In the genomic region with DNA sequence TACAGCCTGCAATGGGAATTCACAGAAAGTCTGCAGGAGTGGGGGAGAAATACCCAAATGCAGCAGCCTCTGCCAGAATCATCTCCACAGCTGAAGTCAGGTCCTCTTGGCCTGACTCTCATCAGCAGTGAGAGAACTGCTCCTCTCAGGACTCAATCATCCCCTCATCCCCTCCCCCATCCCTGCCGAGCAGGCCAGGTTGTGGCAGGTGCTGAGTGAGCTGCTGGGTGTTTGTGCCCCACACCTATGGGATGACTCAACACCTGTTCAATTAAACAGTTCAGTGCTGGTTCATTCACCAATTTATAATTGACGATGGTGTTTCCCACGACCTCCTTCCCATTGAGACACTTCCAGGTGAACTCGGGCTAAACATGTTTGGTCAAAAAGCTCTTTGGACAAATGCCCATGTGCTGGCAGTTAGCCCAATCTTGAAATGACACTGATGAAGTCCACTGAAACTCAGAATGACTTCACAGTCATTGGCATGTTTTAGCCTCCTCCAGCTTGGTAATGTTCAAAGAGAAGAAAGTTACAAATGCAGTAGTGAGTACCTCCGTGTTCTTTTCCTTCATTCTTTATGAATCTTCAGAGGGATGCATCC, we compare ENCODE assay signal across 17 mouse cellular contexts.
DNase-seq lines count a peak whose midpoint lies in the region; ATAC-seq and TF ChIP-seq lines count a peak whose summit lies in the region.
"Had no signal": no experiment of that assay in that cellular context is flagged by ENCODE, and none has a peak within 500 bp of the region (broad histone marks: within the 10 kb centered on the region; RNA-seq: fewer than 3 reads in every experiment).

No protein-coding gene starts in this region.

- no peak overlapping the region for H3K9ac ChIP-seq in embryonic facial prominence, embryonic 14.5 days (ENCODE audit: low read depth, low read length)
- no peak overlapping the region for H3K9ac ChIP-seq in ES-Bruce4 (ENCODE audit: low read depth, poor library complexity, severe bottlenecking)
- no peak overlapping the region for H3K9ac ChIP-seq in stomach, embryonic 15.5 days
- H3K9ac ChIP-seq: forebrain, embryonic 12.5 days; limb, embryonic 13.5 days; lung, embryonic 15.5 days; neural tube, embryonic 13.5 days had no signal

- intact Hi-C loops in left cerebral cortex, postnatal 4 days (cut with DNase I), result no loop called here
- intact Hi-C loops in left cerebral cortex, postnatal 10 days (cut with DNase I), result no loop called here

- no peaks in the 10 kb centered on the region for H3K4me1 ChIP-seq in embryonic facial prominence, embryonic 14.5 days (ENCODE audit: control insufficient read depth, insufficient read depth, low read length)
- H3K4me1 ChIP-seq in embryonic facial prominence, embryonic 10.5 days, result no peaks in the 10 kb centered on the region
- H3K4me1 ChIP-seq in ES-Bruce4 (ENCODE audit: control insufficient read depth, insufficient read depth, low read length), result peaks cover 4% of the 10 kb centered on the region
- H3K4me1 ChIP-seq in stomach, embryonic 15.5 days, result no peaks in the 10 kb centered on the region
- H3K4me1 ChIP-seq: limb, embryonic 13.5 days; lung, embryonic 15.5 days had no signal

- peak; percentile 22 for DNase-seq in embryonic facial prominence, embryonic 14.5 days (ENCODE audit: low spot score)
- DNase-seq in embryonic facial prominence, embryonic 10.5 days (ENCODE audit: low spot score), result no peak
- peak; percentile 54 for DNase-seq in left cerebral cortex, postnatal 4 days
- no peak for DNase-seq in left cerebral cortex, postnatal 10 days (ENCODE audit: extremely low spot score in 1 of 2, low spot score in 2 of 2)
- DNase-seq in embryo, embryonic 11 days, result no peak
- DNase-seq: adrenal gland, adult 8-10 months; gastrocnemius, adult 2 months; heart, adult 18-20 months; kidney, adult 11 months; right cerebral cortex, postnatal 25 days had no signal

- WGBS in embryonic facial prominence, embryonic 14.5 days, result 68% methylated on average over 5 of the region's 5 CpGs
- 82% methylated on average over 5 of the region's 5 CpGs for WGBS in embryonic facial prominence, embryonic 10.5 days
- 59% methylated on average over 5 of the region's 5 CpGs for WGBS in stomach, embryonic 15.5 days

- H3K27ac ChIP-seq in embryonic facial prominence, embryonic 14.5 days (replicated peaks; ENCODE audit: low read depth, low read length), result no peak overlapping the region
- no peak overlapping the region for H3K27ac ChIP-seq in embryonic facial prominence, embryonic 10.5 days (replicated peaks)
- H3K27ac ChIP-seq in ES-Bruce4 (ENCODE audit: insufficient read depth, low read length), result no peak overlapping the region
- H3K27ac ChIP-seq in stomach, embryonic 15.5 days, result no peak overlapping the region
- H3K27ac ChIP-seq: forebrain, embryonic 12.5 days; gastrocnemius, adult 2 months; limb, embryonic 13.5 days; lung, embryonic 15.5 days; neural tube, embryonic 13.5 days had no signal

- no peaks in the 10 kb centered on the region for H3K36me3 ChIP-seq in embryonic facial prominence, embryonic 14.5 days (ENCODE audit: control insufficient read depth, insufficient read depth, low read length)
- H3K36me3 ChIP-seq in embryonic facial prominence, embryonic 10.5 days (replicated peaks), result no peaks in the 10 kb centered on the region
- no peaks in the 10 kb centered on the region for H3K36me3 ChIP-seq in ES-Bruce4 (ENCODE audit: control insufficient read depth, insufficient read depth, low read length, poor library complexity, severe bottlenecking)
- H3K36me3 ChIP-seq in stomach, embryonic 15.5 days, result no peaks in the 10 kb centered on the region
- H3K36me3 ChIP-seq: forebrain, embryonic 12.5 days; G1E; limb, embryonic 13.5 days; lung, embryonic 15.5 days had no signal

- no peak overlapping the region for H3K4me2 ChIP-seq in embryonic facial prominence, embryonic 14.5 days (ENCODE audit: low read depth, low read length)
- no peak overlapping the region for H3K4me2 ChIP-seq in stomach, embryonic 15.5 days
- H3K4me2 ChIP-seq: forebrain, embryonic 12.5 days; limb, embryonic 13.5 days; lung, embryonic 15.5 days; neural tube, embryonic 13.5 days had no signal

- H3K9me3 ChIP-seq in embryonic facial prominence, embryonic 14.5 days (ENCODE audit: control insufficient read depth, low read length), result no peaks in the 10 kb centered on the region
- H3K9me3 ChIP-seq in embryonic facial prominence, embryonic 10.5 days, result no peaks in the 10 kb centered on the region
- no peaks in the 10 kb centered on the region for H3K9me3 ChIP-seq in ES-Bruce4 (replicated peaks; ENCODE audit: control insufficient read depth, insufficient read depth, low read length, poor library complexity, severe bottlenecking)
- H3K9me3 ChIP-seq in stomach, embryonic 15.5 days, result no peaks in the 10 kb centered on the region
- H3K9me3 ChIP-seq: forebrain, embryonic 12.5 days; limb, embryonic 13.5 days; lung, embryonic 15.5 days; neural tube, embryonic 13.5 days had no signal

- no peaks in the 10 kb centered on the region for H3K27me3 ChIP-seq in embryonic facial prominence, embryonic 14.5 days (replicated peaks; ENCODE audit: control insufficient read depth, insufficient read depth, low read length)
- no peaks in the 10 kb centered on the region for H3K27me3 ChIP-seq in embryonic facial prominence, embryonic 10.5 days (replicated peaks; ENCODE audit: low read depth, poor library complexity, severe bottlenecking)
- H3K27me3 ChIP-seq in ES-Bruce4 (ENCODE audit: control insufficient read depth, insufficient read depth, low read length, poor library complexity, severe bottlenecking), result no peaks in the 10 kb centered on the region
- H3K27me3 ChIP-seq in stomach, embryonic 15.5 days (replicated peaks), result no peaks in the 10 kb centered on the region
- H3K27me3 ChIP-seq: forebrain, embryonic 12.5 days; limb, embryonic 13.5 days; lung, embryonic 15.5 days; neural tube, embryonic 13.5 days had no signal

- TF ChIP-seq POLR2A in ES-Bruce4 (IDR thresholded peaks at IDR 0.05; ENCODE audit: insufficient read depth, low read length), result no peak

- TF ChIP-seq CTCF in ES-Bruce4 (IDR thresholded peaks at IDR 0.05; ENCODE audit: low read depth, low read length), result no peak

- H3K4me3 ChIP-seq in embryonic facial prominence, embryonic 14.5 days (ENCODE audit: low read depth, low read length), result no peak overlapping the region
- no peak overlapping the region for H3K4me3 ChIP-seq in embryonic facial prominence, embryonic 10.5 days
- H3K4me3 ChIP-seq in ES-Bruce4 (ENCODE audit: low read depth, low read length), result no peak overlapping the region
- H3K4me3 ChIP-seq in stomach, embryonic 15.5 days (replicated peaks), result no peak overlapping the region
- H3K4me3 ChIP-seq: forebrain, embryonic 12.5 days; gastrocnemius, adult 2 months; limb, embryonic 13.5 days; lung, embryonic 15.5 days; neural tube, embryonic 13.5 days had no signal

- ATAC-seq in embryonic facial prominence, embryonic 14.5 days (ENCODE audit: low read depth), result no peak
- ATAC-seq in stomach, embryonic 15.5 days (ENCODE audit: insufficient read depth, low FRiP score, low read depth), result 0 out of 2 replicates have a peak, but pooled peaks have one; percentile 56

- TF ChIP-seq EP300 in ES-Bruce4 (IDR thresholded peaks at IDR 0.05; ENCODE audit: insufficient read depth, low read depth, low read length), result peak; percentile 50; the same call in 1 of the 2 replicates

Comparison
In these comparisons a context has a peak if more than half of its experiments do, and no peak if none do; other contexts are left out.
1. DNase-seq: peak in embryonic facial prominence, embryonic 14.5 days (single experiment) and left cerebral cortex, postnatal 4 days (single experiment); none in embryonic facial prominence, embryonic 10.5 days (single experiment), left cerebral cortex, postnatal 10 days (0 of 2) and embryo, embryonic 11 days (single experiment).